Mouse (Mus musculus) thymus, postnatal 25 days (tissue): ENCODE results near the gene Samd4.

Experiments
- DNase-seq: peaks from one replicate; pipeline ENCODE4 v3.0.0; 2022

Samd4 gene

GRCm38 (mm10) chr14:46956121-46956520, 73.5 kb downstream of the Samd4 start:
- DNase-seq: no peak

DNA sequence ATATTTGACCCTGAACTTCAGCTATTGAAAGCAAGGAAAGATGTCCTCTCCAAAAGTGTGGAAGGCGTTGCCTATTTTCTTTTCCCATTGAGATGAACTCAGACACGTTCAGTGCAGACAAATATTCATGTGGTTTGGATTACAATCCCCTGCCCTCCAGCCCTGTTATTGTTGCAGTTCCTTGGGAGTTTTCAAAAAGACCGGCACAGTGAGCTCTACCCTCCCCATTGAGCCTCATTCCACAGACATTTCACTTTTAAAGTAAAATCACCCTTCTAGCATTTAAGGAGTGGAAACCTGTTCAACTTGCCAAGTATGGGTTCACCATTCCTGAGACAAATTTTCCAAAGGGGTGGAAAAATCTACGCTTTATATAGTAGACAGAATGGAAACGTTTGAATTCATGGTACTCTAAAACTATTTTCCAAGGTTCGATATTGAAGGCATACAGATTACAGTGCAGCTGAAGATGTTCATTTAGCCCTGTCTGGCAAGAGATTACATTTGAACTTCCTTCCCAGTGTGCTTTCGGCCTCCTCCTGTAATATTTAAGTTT, 76.6 kb downstream of the Samd4 start:
- no peak for DNase-seq

DNA sequence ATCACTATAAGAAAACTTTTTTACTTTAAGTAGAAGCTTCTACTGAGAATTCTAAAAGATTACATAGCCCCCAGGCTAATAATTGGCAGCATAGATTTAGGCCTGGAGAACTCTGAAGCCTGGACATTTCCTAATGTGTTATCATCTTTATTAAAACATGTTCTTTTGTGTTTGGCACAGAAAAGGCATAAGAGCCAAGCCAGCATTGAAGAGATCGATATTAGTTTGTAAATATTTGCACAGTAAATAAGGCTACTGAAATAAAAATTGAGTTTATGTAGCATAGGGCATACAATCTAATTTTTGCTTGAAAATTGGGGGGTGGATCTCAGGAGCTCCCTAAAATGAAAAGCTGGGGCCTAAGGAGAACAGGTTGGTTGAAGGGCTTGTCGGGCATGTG, 77.2 kb downstream of the Samd4 start:
- no peak for DNase-seq

GRCm38 (mm10) chr14:46962832-46963231, 80.2 kb downstream of the Samd4 start:
- no peak for DNase-seq

DNA sequence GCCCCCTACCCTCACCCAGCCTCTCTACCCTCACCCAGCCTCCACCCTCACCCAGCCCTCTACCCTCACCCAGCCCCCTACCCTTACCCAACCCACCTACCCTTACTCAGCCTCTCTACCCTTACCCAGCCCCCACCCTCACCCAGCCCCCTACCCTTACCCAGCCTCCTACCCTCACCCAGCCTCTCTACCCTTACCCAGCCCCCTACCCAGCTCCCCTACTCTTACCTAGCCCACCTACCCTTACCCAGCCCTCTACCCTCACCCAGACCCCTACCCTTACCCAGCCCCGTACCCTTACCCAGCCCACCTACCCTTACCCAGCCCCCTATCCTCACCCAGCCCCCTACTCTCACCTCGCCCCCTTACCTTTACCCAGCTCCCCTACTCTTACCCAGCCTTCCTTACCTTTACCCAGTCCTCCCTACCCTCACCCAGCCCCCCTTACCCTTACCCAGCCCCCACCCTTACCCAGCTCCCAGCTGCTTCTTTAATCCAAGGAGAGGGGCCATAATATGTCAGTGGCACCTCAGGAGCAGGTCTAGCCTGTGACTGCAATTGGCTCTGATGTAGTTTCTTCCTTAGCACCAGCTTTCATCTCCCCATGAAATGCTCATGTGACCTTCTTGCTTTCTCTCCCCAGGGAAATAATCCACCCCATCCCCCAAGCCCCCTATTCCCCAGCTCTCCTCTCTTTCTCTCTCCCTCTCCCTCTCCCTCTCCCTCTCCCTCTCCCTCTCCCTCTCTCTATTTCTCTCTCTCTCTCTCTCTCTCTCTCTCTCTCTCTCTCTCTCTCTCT, 81.6 kb downstream of the Samd4 start:
- no peak for DNase-seq

- no peak for DNase-seq
These were observed 83.6 kb downstream of the Samd4 start for GRCm38 (mm10) chr14:46966206-46966605.

DNA sequence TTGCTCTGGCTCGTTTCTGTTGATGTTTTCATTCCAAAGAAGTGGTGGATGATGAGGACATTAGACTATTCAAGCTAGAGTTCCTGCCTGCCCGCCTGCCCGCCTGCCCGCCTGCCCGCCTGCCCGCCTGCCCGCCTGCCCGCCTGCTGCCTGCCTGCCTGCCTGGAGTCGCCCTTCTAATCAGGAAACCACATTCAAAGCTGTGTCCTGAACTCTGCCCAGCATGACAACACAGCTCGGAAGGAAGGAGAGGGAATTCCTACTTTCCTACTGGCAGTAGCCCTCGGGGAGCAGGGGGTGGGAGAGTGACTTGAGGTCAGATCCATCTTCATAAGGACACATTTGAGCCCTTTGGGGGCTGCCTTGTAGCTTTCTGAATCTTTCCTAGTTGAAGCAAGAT, 85.4 kb downstream of the Samd4 start:
- no peak for DNase-seq

DNA sequence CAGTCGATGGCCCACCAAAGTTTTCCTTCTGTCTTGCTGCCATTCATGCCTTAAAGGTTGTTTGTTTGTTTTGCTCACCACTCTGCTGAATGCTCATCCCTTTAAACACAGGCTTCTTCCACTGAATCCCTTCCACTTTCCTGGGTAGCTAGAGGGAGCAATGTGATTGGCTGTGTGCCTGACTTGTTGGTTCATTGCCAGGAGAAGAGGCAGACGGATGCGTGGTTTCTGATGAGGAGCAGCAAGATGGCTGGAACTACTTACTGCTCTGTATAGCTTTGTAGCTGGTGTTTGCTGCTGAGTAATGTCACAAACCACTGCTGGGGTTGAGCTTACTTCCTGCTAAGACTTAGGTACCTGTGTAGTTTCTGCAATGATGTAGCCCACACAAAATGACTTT, 88.0 kb downstream of the Samd4 start:
- DNase-seq: no peak

- DNase-seq: no peak
These were observed 89.1 kb downstream of the Samd4 start for GRCm38 (mm10) chr14:46971802-46972201.

DNA sequence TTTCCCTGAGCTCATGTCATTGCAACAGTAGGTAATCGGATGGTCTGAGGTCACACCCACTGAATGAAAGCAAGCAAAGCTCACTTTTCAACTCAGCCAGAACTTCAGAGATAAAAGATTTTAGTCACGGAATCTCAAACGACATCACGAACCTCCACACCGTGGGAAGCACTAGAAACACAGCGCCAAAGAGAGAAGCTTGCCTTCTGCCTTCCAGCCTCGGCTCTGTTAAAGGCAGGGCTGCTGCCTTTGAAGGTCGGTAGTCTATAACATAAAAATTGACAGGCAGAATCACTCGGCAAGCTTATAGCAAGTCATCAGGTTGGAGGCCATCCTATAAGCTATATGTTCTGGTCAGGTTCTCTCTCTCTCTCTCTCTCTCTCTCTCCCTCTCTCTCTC, 92.2 kb downstream of the Samd4 start:
- no peak for DNase-seq

DNA sequence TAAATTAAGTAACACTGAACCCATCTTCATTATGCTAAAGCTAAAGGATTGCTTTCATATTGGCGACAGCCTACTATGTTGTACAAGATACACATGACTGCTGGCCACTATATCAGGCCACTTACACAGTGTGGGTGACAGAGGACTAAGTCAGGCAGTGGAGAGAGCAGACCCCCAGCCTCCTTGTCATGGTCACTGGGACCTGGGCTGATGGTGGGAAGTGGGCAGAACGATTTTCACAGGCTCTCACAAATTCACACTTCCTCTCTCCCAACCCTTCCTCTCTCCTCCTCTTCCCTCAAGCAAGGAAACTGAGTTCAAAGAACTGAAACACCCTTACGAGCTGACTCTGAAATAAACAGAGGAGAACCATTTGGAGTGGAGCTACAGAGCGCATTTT, 93.3 kb downstream of the Samd4 start:
- DNase-seq: no peak

GRCm38 (mm10) chr14:46976712-46977111, 94.1 kb downstream of the Samd4 start:
- no peak for DNase-seq

DNA sequence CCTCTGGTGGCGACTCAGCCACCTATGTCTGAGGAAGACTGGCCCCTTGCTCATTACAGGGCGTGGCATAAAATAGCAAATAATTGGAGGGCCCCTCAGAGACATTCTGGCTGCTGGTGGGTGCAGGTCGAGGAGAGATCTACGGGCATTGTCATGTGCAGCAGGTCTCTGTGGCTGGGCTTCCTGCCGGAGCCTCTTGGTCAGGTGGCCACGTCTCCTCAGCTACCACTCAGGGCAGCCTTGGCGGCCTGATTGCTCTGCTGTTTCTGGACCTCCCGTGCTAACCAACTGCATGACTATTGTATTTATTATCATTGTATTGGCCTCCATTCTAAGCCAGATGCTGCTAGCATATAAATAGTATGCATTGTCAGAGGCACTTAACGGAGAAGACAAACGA, 95.0 kb downstream of the Samd4 start:
- no peak for DNase-seq

- DNase-seq: no peak
These were observed 96.5 kb downstream of the Samd4 start for GRCm38 (mm10) chr14:46979172-46979571.

DNA sequence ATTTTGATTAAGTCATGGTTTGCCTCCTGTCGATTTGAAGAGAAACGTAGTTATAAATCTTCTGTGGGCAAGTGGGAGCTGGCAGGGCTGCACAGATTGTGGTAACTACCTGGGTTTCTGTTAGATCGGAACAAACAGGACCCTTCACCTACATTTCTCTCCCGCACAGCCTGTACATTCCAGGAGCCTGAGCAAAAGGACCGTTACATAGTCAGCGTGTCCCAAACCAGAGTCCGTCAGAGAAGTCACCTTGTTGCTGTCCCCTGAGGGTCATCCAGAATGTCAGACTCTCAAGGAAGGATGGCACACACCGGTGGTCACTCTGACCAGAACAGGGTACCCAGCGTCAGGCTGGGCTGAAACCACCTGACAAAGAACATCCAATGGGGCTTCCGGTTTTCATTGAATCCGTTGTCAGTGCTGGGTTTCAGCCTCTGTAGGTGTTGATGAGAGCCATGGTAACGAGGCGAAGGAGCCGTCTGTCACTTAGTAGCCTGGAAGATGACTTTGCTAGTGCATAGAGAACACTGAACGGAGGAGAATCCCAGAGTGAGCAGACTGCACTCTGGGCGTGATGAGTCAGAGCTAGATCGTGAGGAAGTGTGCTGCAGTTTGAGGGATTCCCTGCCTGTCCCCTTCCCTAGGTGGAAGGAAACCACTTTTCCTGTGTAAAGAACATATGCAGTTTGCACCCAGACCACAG, 98.2 kb downstream of the Samd4 start:
- DNase-seq: no peak

DNA sequence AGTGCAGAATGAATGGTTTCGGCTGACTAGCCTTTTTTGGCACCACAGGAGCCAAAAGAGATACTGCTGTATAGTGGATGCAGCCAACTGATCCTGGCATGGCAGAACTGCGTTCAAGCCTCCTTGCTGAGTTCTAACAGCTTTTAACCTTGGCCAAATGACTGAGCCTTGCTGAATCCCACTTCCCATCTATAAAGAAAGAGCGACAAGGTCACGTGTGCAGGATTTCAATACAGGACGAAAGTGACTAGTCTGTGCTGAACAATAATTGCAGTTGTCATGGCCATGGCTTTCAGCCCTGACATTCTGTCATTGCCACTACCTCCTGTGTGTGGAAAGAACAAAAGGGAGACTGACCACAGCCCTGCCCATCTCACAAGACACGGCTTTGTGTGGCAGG, 99.5 kb downstream of the Samd4 start:
- DNase-seq: no peak

GRCm38 (mm10) chr14:46984542-46985125, 102.0 kb downstream of the Samd4 start:
- DNase-seq: no peak

DNA sequence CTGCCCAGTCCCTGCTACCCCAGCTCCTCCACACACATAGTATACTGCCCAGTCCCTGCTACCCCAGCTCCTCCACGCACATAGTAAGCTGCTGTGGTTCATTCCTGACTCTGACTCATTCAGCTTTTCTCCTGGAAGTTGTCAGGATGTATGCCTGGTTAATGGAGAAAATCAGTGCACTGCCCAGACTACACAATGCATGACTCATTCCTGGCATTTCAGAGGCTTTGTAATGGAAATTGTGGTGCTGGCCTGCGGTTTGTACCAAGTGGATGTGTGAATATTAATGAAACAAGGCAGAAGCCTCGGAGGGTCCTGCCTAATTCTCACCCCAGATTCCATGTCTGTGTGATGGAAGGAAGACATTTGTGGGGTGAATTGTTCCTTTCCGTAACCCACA, 107.0 kb downstream of the Samd4 start:
- DNase-seq: no peak

DNA sequence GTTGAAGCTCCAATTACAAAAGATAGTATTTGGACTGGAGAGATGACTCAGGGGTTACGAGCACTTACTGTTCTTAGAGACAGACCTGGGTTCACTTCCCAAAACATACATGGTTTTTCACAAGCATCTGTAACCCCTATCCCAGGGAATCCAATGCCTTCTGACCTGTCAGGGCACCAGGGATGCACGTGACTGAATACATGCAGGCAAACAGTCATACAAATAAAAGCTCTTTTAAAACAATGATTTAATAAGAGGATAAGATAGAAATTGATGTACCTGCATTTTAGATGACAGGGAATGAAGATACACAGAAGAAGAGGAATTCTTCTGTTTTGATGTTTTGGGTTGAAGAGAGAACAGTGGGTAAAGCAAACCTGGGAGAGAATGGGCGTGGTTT, 107.8 kb downstream of the Samd4 start:
- no peak for DNase-seq

- DNase-seq: no peak
These were observed 112.0 kb downstream of the Samd4 start for GRCm38 (mm10) chr14:46994704-46995103.

DNA sequence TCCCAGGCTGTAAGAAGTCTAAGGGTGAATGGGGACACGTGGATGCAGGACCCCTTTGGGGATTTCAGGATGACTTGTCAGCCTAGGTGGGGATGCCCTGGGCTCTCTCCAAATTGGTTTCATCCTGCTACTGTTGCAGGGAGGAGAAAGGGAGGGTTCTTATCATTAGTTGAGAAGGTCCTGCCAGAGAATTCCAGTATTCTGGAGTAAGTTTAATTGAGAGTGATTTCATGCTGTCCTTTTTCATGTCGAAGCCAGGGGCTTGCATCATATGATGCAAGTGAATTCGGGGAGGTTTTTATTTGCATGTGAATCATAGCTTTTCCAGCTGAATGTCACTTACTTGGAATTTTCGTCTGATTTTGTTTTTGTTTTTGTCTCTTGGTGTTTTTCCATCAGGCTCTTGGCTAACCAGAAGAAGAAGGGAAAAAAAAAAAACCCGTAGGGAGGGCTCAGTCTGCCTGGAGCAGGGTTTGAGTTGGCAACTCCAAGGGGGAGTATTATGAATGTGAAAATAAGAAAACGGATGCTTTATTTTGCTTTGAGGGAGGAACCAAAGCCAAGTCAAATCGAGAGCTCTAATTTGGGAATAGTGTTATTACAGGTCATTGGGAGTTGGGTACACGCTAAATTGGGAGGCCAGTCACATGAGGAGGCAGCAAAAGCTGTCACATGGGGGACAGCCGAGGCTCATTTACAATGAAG, 116.8 kb downstream of the Samd4 start:
- no peak for DNase-seq

GRCm38 (mm10) chr14:47000096-47000736, 117.6 kb downstream of the Samd4 start:
- DNase-seq: no peak
